Mouse (Mus musculus): ENCODE results near the gene Myo10.

Gene Myo10

DNA sequence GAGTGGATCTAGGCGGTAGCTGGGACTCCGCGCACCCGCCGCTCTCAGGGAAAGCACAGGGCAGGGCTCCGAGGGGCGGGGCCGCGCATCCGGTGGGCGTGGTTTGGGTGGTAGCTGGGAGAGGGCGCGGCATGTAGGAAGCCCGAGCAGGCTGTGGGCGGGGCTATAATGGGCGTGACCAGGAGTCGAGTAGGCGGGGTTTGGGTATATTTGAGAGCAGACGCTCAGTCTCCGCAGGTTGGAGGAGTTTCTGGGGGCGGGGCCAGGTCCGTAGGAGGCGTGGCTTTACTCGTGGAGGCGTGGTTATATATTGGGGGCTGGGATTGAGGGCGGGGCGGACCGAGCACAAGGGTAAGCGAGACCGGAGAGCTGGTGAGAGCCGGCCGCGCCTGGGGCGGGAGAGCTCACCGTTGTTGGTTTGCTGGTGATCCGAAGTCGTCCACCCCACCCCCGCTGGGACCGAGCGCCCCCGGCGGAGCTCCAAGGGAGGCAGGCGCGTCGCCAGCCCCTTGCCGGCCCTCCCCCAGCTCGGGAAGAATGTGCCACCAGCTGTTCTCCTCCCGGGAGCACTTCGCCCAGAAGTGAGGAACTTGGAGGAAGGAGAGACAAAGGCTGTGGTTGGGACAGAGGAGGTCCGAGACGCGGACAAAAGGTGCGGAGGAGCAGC, at the start of gene Myo10:
Myo10 (plus strand) TSS at position 326 of the 667 bp plus-strand sequence.
- in situ Hi-C loops (cut with MboI; ENCODE audit: unreplicated experiment in 2 of 2): loop anchor here (5.0 to 10.0 kb wide), 6 partner anchors 60 to 1982 kb away; no protein-coding TSS in a partner anchor

- in situ Hi-C loops (cut with MboI; ENCODE audit: unreplicated experiment in 2 of 2): no loop called here
These were observed 49.2 kb upstream of the Myo10 start for GRCm38 (mm10) chr15:25573113-25573512.

DNA sequence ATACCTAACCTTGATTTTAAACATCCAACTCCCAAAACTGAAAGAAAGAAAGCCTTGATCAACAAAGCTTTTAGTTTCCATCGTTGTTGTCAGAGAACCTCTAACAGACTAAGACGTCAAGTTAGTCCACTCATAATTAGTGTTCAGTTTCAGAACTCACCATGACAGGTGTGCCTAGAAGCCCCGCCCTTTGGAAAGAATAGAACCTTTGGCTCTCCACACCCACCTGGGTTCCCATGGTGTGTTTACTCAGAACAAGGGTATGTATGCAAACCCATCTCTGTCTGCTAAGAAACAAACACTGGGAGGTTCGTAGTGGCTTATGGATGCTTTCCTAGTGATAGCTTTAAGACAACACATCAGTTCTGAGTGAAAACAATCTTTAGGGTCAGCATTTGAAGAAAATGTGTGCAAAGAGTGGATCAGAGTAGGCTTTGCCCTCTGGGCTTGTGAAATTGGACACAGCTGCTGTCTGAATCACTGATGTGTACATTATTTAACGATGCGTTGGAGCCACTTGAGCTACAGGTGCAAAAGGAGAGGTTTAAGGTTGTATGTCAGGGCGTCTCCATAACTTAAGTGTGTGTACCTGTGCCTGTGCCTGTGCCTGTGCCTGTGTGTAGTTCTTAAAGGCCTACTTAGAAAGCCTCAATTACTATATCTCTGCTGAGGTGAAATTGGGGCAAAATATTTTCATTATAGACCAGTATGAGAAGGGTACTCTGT, 48.3 kb upstream of the Myo10 start:
- in situ Hi-C loops (cut with MboI; ENCODE audit: unreplicated experiment in 2 of 2): no loop called here

- in situ Hi-C loops (cut with MboI; ENCODE audit: unreplicated experiment in 2 of 2): no loop called here
These were observed 44.8 kb upstream of the Myo10 start for GRCm38 (mm10) chr15:25577327-25578051.

DNA sequence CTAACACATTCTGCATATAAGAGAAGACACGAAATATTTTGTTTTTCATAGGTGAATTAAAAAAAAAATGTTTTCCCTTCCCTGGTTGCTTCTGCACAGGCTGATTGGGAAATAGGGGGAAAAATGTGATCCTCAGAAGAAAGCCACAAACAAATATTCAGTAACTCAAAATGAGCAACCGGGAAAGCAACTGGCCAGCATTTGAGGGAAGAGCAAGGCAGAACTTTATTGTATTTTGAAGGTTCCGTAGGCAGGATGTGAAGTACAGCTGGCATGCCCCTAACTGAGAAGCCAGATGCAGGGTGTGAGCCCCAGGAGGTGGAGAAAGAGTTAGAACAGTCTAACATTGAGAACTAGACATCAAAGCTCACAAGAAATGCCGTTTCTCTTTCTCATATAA, 44.0 kb upstream of the Myo10 start:
- in situ Hi-C loops (cut with MboI; ENCODE audit: unreplicated experiment in 2 of 2): no loop called here

DNA sequence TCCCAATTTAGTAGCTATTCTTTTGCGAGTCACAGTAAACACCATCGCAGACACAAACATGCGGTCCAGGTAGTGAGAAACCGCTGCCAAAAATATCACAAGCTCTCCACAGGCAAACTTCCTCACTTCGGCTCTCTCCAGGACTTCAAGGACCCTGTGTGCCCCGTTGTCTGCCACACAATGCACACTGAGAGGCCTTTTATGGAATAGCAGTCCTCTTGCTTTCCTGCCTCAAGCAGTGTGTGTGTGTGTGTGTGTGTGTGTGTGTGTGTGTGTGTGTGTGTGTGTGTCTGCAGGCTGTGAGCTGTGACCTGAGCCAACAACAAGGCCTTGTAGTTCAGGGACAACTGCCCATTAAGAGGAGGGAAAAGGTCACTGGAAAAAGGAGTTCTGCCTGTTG, 41.6 kb upstream of the Myo10 start:
- in situ Hi-C loops (cut with MboI; ENCODE audit: unreplicated experiment in 2 of 2): no loop called here

DNA sequence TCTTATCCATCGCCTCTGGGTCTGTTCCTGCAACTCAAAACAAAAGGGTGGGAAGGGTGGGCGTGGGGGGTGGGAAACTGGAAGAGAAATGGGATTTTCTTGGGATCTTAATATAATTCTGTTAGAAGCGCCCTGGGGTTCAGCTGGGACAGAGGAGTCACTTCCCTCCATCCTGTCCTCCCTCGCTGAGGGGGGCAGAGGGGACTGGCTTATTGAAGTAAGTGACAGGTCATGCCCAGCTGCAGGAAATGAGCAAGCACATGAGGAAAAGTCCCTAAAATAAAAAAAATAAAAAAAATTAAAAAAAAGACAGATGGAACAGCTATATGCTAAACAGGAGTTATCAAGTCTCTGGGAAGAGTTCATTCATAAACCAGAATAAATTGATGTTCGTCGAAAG, 40.3 kb upstream of the Myo10 start:
- in situ Hi-C loops (cut with MboI; ENCODE audit: unreplicated experiment in 2 of 2): no loop called here

DNA sequence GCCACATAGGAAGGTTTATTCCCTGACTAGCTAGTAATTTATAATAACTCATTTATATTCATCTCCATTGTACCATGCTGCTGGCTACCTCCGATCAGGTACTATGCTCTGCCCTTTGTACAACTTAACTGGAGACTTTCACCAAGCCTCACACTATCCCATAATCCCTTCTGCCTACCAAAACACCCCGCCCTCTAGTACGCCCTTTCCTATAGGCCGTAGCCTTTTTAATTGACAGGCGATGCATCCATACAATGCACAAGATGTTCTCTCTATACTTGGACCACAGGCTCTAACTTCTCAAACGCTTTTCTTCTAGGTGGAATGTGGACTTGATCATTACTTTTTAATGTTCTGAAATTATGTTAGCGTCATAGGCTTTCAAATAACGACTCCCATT, 39.0 kb upstream of the Myo10 start:
- in situ Hi-C loops (cut with MboI; ENCODE audit: unreplicated experiment in 2 of 2): no loop called here

DNA sequence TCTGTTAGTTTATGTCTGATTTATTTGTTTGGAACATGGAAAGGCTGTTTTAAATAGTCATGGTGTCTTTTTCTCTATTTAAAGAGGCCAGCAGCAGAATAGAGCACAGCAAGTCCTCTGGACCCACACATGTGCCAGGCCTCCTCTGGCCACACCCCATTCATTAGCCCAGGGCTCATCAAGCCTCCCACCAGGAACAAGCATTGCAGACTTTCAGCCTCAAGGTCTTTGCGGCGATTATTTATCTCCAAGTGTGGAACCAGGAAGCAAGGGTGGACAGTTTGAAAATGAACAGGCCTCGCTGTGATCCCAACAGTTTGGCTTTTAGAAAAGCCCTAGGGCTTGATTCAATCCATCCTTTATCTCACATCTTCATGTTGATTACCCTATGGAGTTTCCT, 35.5 kb upstream of the Myo10 start:
- in situ Hi-C loops (cut with MboI; ENCODE audit: unreplicated experiment in 2 of 2): no loop called here

DNA sequence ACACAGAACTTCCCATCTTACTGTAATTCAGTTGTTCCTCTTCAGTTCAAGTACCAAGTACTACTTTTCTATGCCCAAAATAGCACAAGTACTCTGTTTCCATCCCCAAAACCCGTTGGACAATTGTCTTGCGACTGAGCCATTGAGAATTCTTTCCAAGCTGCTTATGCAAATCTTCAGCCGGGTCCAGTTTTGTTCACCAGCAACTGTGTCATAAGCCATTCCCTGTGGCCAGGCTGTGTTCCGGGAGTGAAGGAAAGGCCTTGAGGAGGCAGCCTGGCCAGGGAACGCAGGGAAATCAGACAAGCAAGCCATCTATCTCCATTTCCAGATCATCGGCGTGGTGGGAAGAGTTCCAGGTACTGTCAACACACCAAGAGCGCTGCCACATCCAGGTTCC, 34.4 kb upstream of the Myo10 start:
- in situ Hi-C loops (cut with MboI; ENCODE audit: unreplicated experiment in 2 of 2): no loop called here

DNA sequence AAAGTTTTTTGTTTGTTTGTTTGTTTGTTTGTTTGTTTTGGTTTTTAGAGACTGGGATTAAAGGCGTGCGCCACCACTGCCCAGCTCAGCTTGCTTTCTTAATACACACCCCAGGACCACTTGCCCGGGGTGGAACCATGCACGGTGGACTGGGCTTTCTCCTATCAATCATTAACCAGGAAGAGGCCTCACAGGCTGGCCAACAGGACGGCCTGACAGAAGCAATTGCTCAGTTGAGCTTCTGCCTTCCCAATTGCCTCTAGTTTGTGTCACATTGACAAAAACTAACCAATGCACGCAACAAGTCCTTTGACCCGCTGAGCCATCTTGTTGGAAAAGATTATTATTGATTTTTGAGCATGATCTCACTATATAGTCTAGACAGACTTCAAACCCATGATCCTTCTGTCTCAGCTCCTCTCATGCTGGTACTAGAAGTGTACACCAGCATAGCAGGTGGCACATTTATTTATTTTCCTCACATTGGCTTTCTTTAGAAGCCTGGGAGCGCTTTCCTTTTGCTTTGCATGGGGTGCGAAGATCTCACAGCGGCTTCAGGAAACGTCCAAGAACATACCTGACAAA, 32.9 kb upstream of the Myo10 start:
- in situ Hi-C loops (cut with MboI; ENCODE audit: unreplicated experiment in 2 of 2): no loop called here

DNA sequence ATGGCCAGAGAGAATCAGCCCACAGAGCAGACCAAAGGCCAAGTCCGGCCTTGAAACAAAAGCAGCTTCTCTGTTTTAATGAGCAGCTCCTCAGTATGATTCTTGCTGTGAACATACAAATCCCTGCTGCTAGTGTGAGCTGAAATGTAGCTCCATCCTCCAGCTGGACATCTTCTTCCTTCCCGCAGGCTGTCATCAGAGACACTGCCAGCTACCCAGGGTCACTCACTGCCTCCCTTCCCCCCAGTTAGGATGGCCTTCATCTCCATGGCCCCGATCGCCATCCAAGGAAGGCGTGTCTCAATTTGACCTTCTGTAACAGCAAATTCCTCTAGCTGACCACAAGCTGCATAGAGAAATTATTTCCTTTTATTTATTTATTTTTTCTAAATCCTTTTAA, 32.4 kb upstream of the Myo10 start:
- in situ Hi-C loops (cut with MboI; ENCODE audit: unreplicated experiment in 2 of 2): no loop called here

DNA sequence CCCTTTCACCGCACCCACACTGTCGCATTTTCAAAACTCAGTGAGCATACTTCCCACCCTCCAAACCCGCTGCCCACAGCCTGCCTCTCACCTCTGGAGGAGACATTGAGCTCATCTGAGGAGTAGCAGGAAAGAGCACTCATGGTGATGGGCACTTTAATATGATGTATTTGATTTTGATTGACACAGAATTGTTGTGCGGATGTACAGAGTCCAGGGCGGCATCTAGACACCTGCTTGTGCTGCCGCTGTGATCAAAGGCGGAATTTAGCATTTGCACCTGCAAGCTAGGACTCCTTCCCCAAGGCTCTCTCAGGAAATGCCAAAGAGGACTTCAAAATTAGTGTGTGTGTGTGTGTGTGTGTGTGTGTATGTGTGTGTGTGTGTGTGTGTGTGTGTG, 31.4 kb upstream of the Myo10 start:
- in situ Hi-C loops (cut with MboI; ENCODE audit: unreplicated experiment in 2 of 2): no loop called here

GRCm38 (mm10) chr15:25591964-25592363, 30.4 kb upstream of the Myo10 start:
- in situ Hi-C loops (cut with MboI; ENCODE audit: unreplicated experiment in 2 of 2): no loop called here

GRCm38 (mm10) chr15:25593469-25594150, 28.7 kb upstream of the Myo10 start:
- in situ Hi-C loops (cut with MboI; ENCODE audit: unreplicated experiment in 2 of 2): no loop called here

DNA sequence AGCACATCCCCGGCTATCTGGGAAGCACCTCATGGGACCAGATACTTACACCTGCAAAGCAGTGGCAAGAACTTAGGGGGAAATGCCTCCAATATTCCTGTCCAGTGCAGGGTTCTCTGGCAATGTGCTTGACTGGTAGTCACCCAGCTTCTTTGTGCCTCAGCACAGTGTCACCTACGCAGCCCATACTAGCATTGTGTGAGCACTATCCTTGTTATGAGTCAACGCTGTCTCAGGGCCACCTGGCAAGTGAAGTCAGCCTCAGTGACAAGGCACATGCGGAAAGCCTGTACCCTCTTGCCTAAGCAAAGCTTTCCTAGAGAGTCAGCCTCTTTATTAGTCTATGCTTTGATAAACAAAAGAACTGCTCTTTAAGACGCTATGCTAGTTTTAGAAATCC, 24.0 kb upstream of the Myo10 start:
- in situ Hi-C loops (cut with MboI; ENCODE audit: unreplicated experiment in 2 of 2): no loop called here

- in situ Hi-C loops (cut with MboI; ENCODE audit: unreplicated experiment in 2 of 2): no loop called here
These were observed 20.0 kb upstream of the Myo10 start for GRCm38 (mm10) chr15:25602306-25602705.

DNA sequence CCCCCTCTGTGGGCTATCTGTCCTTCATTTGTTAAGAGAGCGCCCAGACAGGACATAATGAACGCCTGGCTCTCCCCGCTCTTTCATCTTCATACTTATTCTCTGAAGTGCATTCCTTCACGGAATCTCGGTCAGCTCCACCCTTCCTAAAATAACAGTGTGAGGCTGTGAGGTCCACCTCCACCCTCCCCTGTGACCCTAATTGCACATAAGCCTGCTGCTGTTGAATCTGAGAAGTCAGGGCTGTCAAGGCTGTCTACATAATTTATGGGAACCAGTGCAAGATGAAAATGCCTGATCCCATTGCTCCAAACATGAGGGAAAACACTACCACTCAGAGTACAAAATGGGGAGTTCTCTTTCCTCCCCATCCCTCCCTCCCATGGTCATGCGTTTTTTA, 19.0 kb upstream of the Myo10 start:
- in situ Hi-C loops (cut with MboI; ENCODE audit: unreplicated experiment in 2 of 2): no loop called here

DNA sequence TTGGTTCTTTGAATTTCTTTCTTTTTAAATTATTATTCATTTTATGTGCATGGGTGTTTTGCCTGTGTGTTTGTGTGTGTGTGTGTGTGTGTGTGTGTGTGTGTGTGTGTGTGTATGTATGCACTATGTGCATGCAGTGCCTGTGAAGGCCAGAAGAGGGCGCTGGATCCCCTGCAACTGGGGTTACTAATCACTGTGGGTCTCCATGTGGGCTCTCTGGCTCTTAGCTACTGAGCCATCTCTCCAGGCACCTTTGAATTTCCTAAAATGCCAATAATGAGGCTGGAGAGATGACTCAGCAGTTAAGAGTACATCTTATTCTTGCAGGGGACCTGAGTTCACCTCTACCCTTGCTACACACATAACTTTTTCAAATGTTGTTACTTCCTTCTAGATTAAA, 18.1 kb upstream of the Myo10 start:
- in situ Hi-C loops (cut with MboI; ENCODE audit: unreplicated experiment in 2 of 2): no loop called here

GRCm38 (mm10) chr15:25605376-25605775, 16.9 kb upstream of the Myo10 start:
- in situ Hi-C loops (cut with MboI; ENCODE audit: unreplicated experiment in 2 of 2): no loop called here

- in situ Hi-C loops (cut with MboI; ENCODE audit: unreplicated experiment in 2 of 2): no loop called here
These were observed 13.6 kb upstream of the Myo10 start for GRCm38 (mm10) chr15:25608742-25609141.
